Mouse (Mus musculus) gastrocnemius, adult 8-10 months (tissue): ENCODE measurements around the gene Hoxb4. TPM values are rescaled to one million over a fixed set of nuclear protein-coding genes. Genes with fewer than 3 reads are reported as not detected.

Experiments used
- DNase-seq, 2 experiments: peaks; one replicate each; pipeline ENCODE4 v3.0.0; 2022; ENCODE audit warnings: low spot score in 2 of 2
- total RNA-seq, 4 experiments: library from RNA; stranded (reverse); gene quantifications; 2 replicates each; pipeline ENCODE4 v1.2.4; 2022

The Hoxb4 gene
- total RNA-seq, 4 experiments from 2014 or later, result 0.15 to 0.46 (median 0.21) TPM

GRCm38 (mm10) chr11:96348141-96348928 is 30.3 kb downstream of the Hoxb4 start:
- DNase-seq, result no peak

GRCm38 (mm10) chr11:96348988-96349387 is 30.9 kb downstream of the Hoxb4 start:
- no peak for DNase-seq

- no peak for DNase-seq
These were observed 31.6 kb downstream of the Hoxb4 start for GRCm38 (mm10) chr11:96349491-96350340.

DNA sequence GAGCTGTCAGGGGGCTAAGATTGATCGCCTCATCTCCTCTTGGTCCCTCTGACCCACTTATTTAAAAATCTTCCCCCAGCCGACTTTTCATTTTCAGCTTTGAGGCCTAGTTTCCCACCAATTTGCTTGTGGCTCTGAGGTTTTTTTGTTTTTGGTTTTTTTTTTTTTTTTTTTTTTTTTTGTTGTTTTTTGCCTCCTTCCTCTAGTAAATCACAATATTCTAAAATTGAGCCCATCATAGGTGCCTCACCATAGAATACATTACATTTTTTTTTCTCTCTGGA is 32.2 kb downstream of the Hoxb4 start, which contains the start of gene Hoxb2:
Gene Hoxb2 (plus strand): TSS at position 185 of the 284 bp plus-strand sequence.
- no peak for DNase-seq

DNA sequence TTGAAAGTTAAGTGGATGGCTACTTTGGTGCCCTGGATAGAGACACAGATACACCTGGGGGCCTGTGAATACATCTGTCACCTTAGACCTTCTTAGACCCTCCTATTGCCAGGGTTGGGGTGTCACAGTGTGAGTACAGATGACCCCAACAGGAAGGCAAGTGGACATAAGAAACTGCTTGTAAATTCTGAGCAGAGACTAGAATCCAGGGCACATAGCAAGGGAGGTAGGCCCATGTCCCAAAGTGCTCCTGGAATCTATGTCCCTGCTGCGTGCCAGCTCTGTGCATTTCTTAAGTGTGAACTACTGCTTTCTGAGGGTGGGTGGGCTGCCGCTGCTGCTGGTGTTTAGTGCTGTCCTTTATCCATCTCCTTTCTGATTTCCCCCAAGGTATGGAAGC is 32.7 kb downstream of the Hoxb4 start:
- DNase-seq, result no peak

GRCm38 (mm10) chr11:96351312-96351711 is 33.2 kb downstream of the Hoxb4 start:
- DNase-seq, result no peak

- no peak for DNase-seq
These were observed 33.8 kb downstream of the Hoxb4 start for GRCm38 (mm10) chr11:96351831-96352230.

DNA sequence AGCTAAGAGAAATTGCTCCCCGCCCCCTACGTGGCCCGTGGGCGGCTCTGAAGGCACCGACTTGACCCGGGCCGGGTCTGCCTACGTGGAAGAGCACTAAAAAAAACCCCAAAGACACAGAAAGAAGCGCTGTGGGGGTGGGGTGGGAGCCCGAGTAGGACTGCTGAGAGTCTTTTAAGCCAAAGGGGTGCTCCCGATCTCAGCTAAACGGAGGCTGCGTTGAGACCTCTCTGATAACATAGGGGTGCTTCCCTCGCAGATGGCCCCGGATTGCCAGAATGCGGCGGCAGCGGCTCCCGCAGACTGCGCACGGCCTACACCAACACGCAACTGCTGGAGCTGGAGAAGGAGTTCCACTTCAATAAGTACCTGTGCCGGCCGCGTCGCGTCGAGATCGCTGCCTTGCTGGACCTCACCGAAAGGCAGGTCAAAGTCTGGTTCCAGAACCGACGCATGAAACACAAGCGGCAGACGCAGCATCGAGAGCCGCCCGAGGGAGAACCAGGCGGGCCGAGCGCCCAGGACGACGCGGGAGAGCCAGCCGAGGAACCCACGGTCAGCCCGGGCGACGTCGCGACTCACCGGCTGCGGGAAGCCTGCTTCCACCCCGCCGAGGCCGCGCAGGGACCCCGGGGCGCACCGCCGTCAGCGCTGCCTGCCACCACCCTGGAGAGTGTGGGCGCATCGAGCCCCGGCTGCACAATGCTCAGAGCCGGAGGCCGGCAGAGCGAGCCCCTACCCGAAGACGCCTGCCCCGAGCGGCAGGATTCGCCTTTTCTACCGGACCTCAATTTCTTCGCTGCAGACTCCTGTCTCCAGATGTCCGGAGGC is 34.8 kb downstream of the Hoxb4 start:
- no peak for DNase-seq

GRCm38 (mm10) chr11:96353522-96353841 is 35.4 kb downstream of the Hoxb4 start:
- no peak for DNase-seq

DNA sequence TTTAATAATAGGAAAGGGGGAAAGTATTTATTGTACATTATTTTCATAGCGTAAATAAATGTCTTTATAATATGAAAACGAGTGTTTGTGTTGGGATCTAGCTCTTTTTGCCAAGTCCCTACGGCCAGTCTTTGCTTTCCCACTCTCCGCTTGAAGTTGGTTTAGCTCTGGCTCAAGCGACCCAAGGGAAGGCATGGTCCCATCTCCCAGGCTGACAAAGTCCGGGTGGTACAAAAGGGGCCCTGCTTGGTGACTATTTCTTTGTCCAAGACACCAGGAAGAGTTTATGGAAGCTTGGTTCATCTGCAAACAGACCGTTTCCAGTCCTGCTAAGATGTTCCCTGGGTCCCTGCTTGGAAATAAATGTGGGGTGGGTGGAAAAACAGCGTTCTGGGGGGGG is 35.9 kb downstream of the Hoxb4 start:
- DNase-seq, result no peak

GRCm38 (mm10) chr11:96354376-96354775 is 36.3 kb downstream of the Hoxb4 start:
- DNase-seq, result no peak

- DNase-seq, result no peak
These were observed 36.8 kb downstream of the Hoxb4 start for GRCm38 (mm10) chr11:96354801-96355311.

DNA sequence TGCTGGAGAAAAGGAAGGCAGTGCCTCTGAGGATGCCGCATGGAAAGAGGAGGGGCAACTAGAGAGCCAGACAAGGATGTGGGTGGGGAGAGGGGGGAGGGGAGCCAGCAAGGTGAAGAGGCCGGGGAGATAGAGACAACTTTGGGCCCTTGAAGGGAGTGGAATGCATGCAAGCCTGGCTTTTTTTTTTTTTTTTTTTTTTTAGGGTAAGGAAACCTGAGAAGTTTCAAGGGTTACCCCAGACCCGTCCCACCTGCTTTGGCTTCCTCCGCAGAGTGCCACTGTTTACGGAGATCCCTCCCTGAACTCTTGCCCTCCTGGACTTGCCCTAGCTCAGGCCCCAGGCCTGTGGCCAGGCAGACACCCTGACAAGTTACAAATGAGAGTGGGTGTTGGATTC is 45.7 kb downstream of the Hoxb4 start:
- DNase-seq, result no peak

DNA sequence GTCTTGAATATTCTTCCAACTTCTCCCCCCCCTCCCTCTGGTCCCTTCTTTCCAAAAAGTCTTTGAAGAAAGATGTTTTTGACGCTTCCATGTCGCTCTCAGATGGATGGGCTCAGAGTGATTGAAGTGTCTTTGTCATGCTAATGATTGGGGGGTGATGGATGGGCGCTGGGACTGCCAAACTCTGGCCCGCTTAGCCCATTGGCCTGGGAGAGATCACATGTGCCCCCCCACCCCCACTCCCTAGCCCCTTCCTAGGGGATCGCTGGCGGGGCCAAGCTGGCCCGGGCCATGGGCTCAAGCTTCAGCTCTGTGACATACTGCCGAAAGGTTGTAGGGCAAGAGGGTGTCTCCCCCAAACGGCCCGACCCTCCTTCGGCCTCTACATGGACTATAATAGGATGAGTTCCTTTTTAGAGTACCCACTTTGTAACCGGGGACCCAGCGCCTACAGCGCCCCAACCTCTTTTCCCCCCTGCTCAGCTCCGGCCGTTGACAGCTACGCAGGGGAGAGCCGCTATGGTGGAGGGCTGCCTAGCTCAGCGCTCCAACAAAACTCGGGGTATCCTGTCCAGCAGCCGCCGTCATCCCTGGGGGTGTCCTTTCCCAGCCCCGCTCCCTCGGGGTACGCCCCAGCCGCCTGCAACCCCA is 47.5 kb downstream of the Hoxb4 start, which contains the start of gene Hoxb1:
Gene Hoxb1 (plus strand): TSS at position 312 of the 651 bp plus-strand sequence.
- no peak for DNase-seq

DNA sequence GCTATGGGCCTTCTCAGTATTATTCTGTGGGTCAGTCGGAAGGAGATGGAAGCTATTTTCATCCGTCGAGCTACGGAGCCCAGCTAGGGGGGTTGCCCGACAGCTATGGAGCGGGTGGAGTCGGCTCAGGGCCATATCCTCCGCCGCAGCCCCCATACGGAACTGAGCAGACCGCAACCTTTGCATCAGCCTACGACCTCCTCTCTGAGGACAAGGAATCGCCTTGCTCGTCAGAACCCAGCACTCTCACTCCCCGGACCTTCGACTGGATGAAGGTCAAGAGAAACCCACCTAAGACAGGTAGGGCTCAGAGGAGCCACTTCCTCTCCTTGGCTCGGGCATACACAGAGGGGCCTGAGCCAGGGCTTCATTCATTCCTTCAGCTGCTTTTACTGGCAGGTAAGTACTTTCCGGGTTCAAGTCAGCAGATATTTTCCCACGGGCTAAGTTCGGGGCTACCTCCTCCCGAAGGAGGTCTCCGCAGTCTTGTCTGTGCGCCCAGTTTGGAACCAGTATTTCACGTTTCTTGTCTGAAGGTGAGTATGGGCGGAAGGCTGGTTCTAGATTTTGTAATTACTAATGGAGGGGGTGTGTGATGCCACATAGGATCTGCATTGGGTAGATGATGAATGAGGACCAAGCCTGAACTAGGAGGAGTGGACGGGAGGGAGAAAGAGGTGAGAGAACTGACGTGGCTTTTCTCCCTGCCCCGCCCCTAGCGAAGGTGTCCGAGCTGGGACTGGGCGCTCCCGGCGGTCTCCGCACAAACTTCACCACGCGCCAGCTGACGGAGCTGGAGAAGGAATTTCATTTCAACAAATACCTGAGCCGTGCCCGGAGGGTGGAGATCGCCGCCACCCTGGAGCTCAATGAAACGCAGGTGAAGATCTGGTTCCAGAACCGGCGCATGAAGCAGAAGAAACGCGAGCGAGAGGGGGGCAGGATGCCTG is 48.3 kb downstream of the Hoxb4 start:
- DNase-seq, result no peak

DNA sequence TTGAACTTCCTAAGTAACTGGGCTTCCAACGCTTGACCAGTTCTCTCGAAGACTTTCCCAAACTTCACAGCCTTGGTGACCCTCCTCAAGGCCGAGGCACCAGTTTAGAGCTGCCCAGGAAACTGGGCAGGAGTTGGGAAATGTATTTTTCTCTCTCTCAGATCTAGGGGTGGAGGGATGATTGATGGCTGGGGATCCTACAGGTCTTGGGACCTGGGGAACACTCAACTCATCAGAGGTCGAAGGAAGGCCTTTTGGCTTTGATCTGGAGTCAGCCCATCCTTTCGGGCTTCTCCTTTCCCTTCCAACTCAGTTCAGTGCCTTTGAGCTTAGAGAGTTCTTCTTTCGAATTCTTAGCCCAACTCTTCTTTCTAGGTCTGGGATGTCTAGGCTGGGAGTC is 49.1 kb downstream of the Hoxb4 start:
- no peak for DNase-seq

DNA sequence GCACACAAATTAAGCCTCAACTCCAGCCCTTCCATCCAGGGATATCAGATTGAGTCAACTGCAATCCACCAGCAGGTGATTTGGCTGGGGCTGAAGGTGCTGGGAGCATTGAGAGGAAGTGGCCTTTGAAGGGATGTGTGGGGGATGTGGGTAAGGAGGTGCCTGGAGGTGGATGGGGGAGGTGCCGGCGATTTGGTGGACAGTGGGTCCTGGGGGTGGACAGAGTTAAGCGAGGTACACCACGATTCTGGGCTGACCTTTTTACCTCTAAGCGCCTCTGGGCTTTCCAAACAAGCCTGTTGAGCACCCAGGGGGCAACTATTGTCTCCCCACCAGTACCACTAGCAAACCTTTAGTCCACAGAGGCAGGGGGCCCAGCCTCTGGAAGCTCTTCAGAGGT is 50.6 kb downstream of the Hoxb4 start:
- no peak for DNase-seq

GRCm38 (mm10) chr11:96369140-96369539 is 51.1 kb downstream of the Hoxb4 start:
- no peak for DNase-seq
